Mouse (Mus musculus): ENCODE data around the gene Tfg. TPM values are rescaled to one million over a fixed set of nuclear protein-coding genes. Genes with fewer than 3 reads are reported as not detected.
A peak's percentile ranks its signal among the peaks of the same experiment; 100 is the strongest.

The Tfg gene
- total and polyA plus RNA-seq, 3 experiments = 50.9 to 113 TPM; not detected in 1

GRCm38 (mm10) chr16:56717224-56718200 is at the start of gene Tfg (continued):
- TF ChIP-seq NRF1 (IDR thresholded peaks at IDR 0.05; ENCODE audit: insufficient read depth, low read depth, low read length, poor library complexity, severe bottlenecking) (peak; percentile 100; the same call in 1 of the 2 replicates), JUND (IDR thresholded peaks at IDR 0.05; ENCODE audit: low read depth, low read length) (no peak), CHD1 (IDR thresholded peaks at IDR 0.05; ENCODE audit: low read depth, low read length) (no peak; the same call in 1 of the 2 replicates), CTCF (IDR thresholded peaks at IDR 0.05 in 2 of 3, conservative IDR thresholded peaks at IDR 0.05 in 1 of 3; ENCODE audit: control insufficient read depth in 1 of 3, insufficient read depth in 1 of 3, low read depth in 2 of 3, low read length in 3 of 3, poor library complexity in 1 of 3, severe bottlenecking in 1 of 3) (no peak), TAL1 (IDR thresholded peaks at IDR 0.05; ENCODE audit: low read length) (no peak), ZKSCAN1 (IDR thresholded peaks at IDR 0.05; ENCODE audit: low read depth, low read length) (peak; percentile 50; the same call in 1 of the 2 replicates)

- Histone ChIP-seq H3K4me1 (ENCODE audit: control insufficient read depth in 1 of 2, insufficient read depth in 2 of 2, low read length in 2 of 2) (peaks cover 3 to 4% of the 10 kb centered on the region in 2 experiments; a peak in 1 of 4 replicates), H3K4me3 (ENCODE audit: control insufficient read depth in 1 of 2, insufficient read depth in 1 of 2, low read depth in 2 of 2, low read length in 2 of 2) (no peak overlapping the region), H3K27ac (ENCODE audit: control insufficient read depth, low read depth, low read length) (no peak overlapping the region), H3K36me3 (ENCODE audit: control insufficient read depth in 1 of 2, insufficient read depth in 2 of 2, low read length in 2 of 2) (peaks cover 4 to 10% of the 10 kb centered on the region in 2 experiments; a peak in 3 of 4 replicates), H3K9ac (ENCODE audit: control insufficient read depth, low read depth, low read length, poor library complexity, severe bottlenecking) (no peak overlapping the region), H3K9me3 (replicated peaks; ENCODE audit: insufficient read depth, low read length) (no peaks in the 10 kb centered on the region), H3K27me3 (ENCODE audit: control insufficient read depth in 1 of 2, insufficient read depth in 2 of 2, low read length in 2 of 2) (no peaks in the 10 kb centered on the region), H3K79me2 (ENCODE audit: control insufficient read depth, insufficient read depth, low read length, poor library complexity) (no peaks in the 10 kb centered on the region)
- DNase-seq (ENCODE audit: low read depth, low spot score) = peak; percentile 40
- TF ChIP-seq TAL1 (IDR thresholded peaks at IDR 0.05; ENCODE audit: low read length) = peak; percentile 73
- peak; percentile 38 to 69; a peak in 2 of 4 replicates for TF ChIP-seq EP300 (IDR thresholded peaks at IDR 0.05; ENCODE audit: low read depth in 1 of 2, low read length in 2 of 2)
- no peak for TF ChIP-seq E2F4 (IDR thresholded peaks at IDR 0.05; ENCODE audit: borderline replicate concordance, low read depth, low read length)
- TF ChIP-seq GATA1 (IDR thresholded peaks at IDR 0.05; ENCODE audit: low read depth, low read length) = peak; percentile 48
Observed at GRCm38 (mm10) chr16:56729060-56729459, 11.8 kb upstream of the Tfg start.

- H3K9me3 ChIP-seq (replicated peaks; ENCODE audit: insufficient read depth, low read length) = no peaks in the 10 kb centered on the region
- peaks cover 0 to 8% of the 10 kb centered on the region in 2 experiments; a peak in 2 of 4 replicates for H3K36me3 ChIP-seq (ENCODE audit: control insufficient read depth in 1 of 2, insufficient read depth in 2 of 2, low read length in 2 of 2)
- DNase-seq (ENCODE audit: low read depth, low spot score) = no peak
- no peak overlapping the region for H3K27ac ChIP-seq (ENCODE audit: control insufficient read depth, low read depth, low read length)
- no peak overlapping the region for H3K4me3 ChIP-seq (ENCODE audit: control insufficient read depth in 1 of 2, insufficient read depth in 1 of 2, low read depth in 2 of 2, low read length in 2 of 2)
- H3K79me2 ChIP-seq (ENCODE audit: control insufficient read depth, insufficient read depth, low read length, poor library complexity) = no peaks in the 10 kb centered on the region
- peaks cover 3 to 4% of the 10 kb centered on the region in 2 experiments; a peak in 1 of 4 replicates for H3K4me1 ChIP-seq (ENCODE audit: control insufficient read depth in 1 of 2, insufficient read depth in 2 of 2, low read length in 2 of 2)
- TF ChIP-seq KAT2A (conservative IDR thresholded peaks at IDR 0.05; ENCODE audit: low read depth, low read length) = no peak
- TF ChIP-seq EP300 (IDR thresholded peaks at IDR 0.05; ENCODE audit: low read depth in 1 of 2, low read length in 2 of 2) = no peak
- no peak for TF ChIP-seq MAX (IDR thresholded peaks at IDR 0.05; ENCODE audit: low read length)
- TF ChIP-seq SMC3 (IDR thresholded peaks at IDR 0.05; ENCODE audit: low read depth, low read length) = no peak
- no peak for TF ChIP-seq USF2 (IDR thresholded peaks at IDR 0.05; ENCODE audit: borderline replicate concordance in 1 of 2, insufficient read depth in 1 of 2, low read depth in 1 of 2, low read length in 2 of 2)
- no peak for TF ChIP-seq E2F4 (IDR thresholded peaks at IDR 0.05; ENCODE audit: borderline replicate concordance, low read depth, low read length)
- no peak for TF ChIP-seq CTCF (IDR thresholded peaks at IDR 0.05 in 2 of 3, conservative IDR thresholded peaks at IDR 0.05 in 1 of 3; ENCODE audit: control insufficient read depth in 1 of 3, insufficient read depth in 1 of 3, low read depth in 2 of 3, low read length in 3 of 3, poor library complexity in 1 of 3, severe bottlenecking in 1 of 3)
- no peak for TF ChIP-seq NRF1 (IDR thresholded peaks at IDR 0.05; ENCODE audit: insufficient read depth, low read depth, low read length, poor library complexity, severe bottlenecking)
- TF ChIP-seq MXI1 (IDR thresholded peaks at IDR 0.05; ENCODE audit: low read depth, low read length) = no peak
- no peak for TF ChIP-seq ZMIZ1 (IDR thresholded peaks at IDR 0.05; ENCODE audit: low read depth, low read length)
- no peak for TF ChIP-seq CHD1 (IDR thresholded peaks at IDR 0.05; ENCODE audit: low read depth, low read length)
- TF ChIP-seq POLR2AphosphoS2 (IDR thresholded peaks at IDR 0.05; ENCODE audit: low read length) = no peak
- no peak for TF ChIP-seq RAD21 (IDR thresholded peaks at IDR 0.05; ENCODE audit: low read depth, low read length)
- no peak for TF ChIP-seq SIN3A (IDR thresholded peaks at IDR 0.05; ENCODE audit: low read length)
- TF ChIP-seq NELFE (IDR thresholded peaks at IDR 0.05; ENCODE audit: low read depth, low read length) = no peak
- TF ChIP-seq RCOR1 (IDR thresholded peaks at IDR 0.05; ENCODE audit: low read depth, low read length) = no peak
- TF ChIP-seq ZKSCAN1 (IDR thresholded peaks at IDR 0.05; ENCODE audit: low read depth, low read length) = no peak
- no peak for TF ChIP-seq POLR2A (IDR thresholded peaks at IDR 0.05; ENCODE audit: control insufficient read depth in 1 of 2, insufficient read depth in 1 of 2, low read depth in 1 of 2, low read length in 2 of 2, poor library complexity in 1 of 2)
- TF ChIP-seq GABPA (IDR thresholded peaks at IDR 0.05; ENCODE audit: low read depth, low read length) = no peak
- no peaks in the 10 kb centered on the region for H3K27me3 ChIP-seq (ENCODE audit: control insufficient read depth in 1 of 2, insufficient read depth in 2 of 2, low read length in 2 of 2)
- no peak overlapping the region for H3K9ac ChIP-seq (ENCODE audit: control insufficient read depth, low read depth, low read length, poor library complexity, severe bottlenecking)
Observed at GRCm38 (mm10) chr16:56724927-56725326, 7.7 kb upstream of the Tfg start.
